Mouse (Mus musculus) lung, adult 2 months (tissue): ENCODE results near the gene Olfr366.

ENCODE experiments used
- CTCF ChIP-seq: fragments of 200-500 bp; IDR thresholded peaks from 2 replicates; pipeline ENCODE4 v1.5.1; 2011; ENCODE audit warnings: mild to moderate bottlenecking, low read length, control low read depth; ENCODE audit not compliant: insufficient read depth
- POLR2A ChIP-seq: fragments of 200-500 bp; IDR thresholded peaks from 2 replicates; pipeline ENCODE4 v1.6.1; 2011; ENCODE audit warnings: low read depth, mild to moderate bottlenecking, control low read depth, low read length, borderline replicate concordance; ENCODE audit errors: extremely low read depth

DNA sequence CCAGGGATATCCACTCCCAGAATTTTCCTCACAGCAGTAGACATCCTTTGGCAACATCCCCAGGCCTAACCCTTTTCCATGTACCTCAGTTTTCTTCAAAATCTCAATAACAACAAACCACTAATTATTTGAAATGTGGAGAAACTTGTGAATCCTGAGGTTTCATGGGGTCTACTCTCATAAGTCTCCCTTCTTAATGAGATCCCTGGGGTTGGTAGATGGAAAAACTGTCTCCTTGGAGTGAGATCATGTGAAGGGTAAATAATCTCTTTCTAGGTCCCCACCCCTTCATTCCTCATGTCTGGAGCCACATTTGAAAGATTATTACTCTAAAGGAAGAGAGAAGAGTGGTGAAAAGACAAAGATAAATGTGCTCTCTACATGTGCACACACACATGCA, at the start of gene Olfr366:
- TF ChIP-seq POLR2A, result no peak
- no peak for TF ChIP-seq CTCF
